Mouse (Mus musculus): ENCODE results near the gene Ppfibp2. TPM values are rescaled to one million over a fixed set of nuclear protein-coding genes. Genes with fewer than 3 reads are reported as not detected.

Ppfibp2 gene
- 0.01 TPM for polyA plus RNA-seq (2012; fragmentation: generic; extraction: Trizol)
- long read RNA-seq, experiment 1, partial matches to known transcripts: 0 of 1 reads
- long read RNA-seq, experiment 1, other reads (novel, unspliced or antisense): 1 of 1 reads
- long read RNA-seq, experiment 2: 0 reads

GRCm38 (mm10) chr7:107594857-107595402 is at the start of gene Ppfibp2:
TSS of gene Ppfibp2 (plus strand) at chr7:107595207.
- TF ChIP-seq FOSL1 (IDR thresholded peaks at IDR 0.05; ENCODE audit: insufficient read depth, low read length, poor library complexity, severe bottlenecking) (no peak), CTCF (IDR thresholded peaks at IDR 0.05; ENCODE audit: control insufficient read depth, insufficient read depth, insufficient read length) (no peak), MYOG (IDR thresholded peaks at IDR 0.05; ENCODE audit: control insufficient read depth, extremely low read depth, insufficient read length) (no peak), MAX (IDR thresholded peaks at IDR 0.05) (no peak), CEBPB (IDR thresholded peaks at IDR 0.05; ENCODE audit: low read depth) (no peak), USF1 (IDR thresholded peaks at IDR 0.05; ENCODE audit: low read depth) (no peak), MYOD1 (IDR thresholded peaks at IDR 0.05; ENCODE audit: control insufficient read depth, insufficient read length, low read depth) (no peak)
- no peaks in the 10 kb centered on the region for H3K36me3 ChIP-seq (ENCODE audit: control insufficient read depth, insufficient read depth)
- no peaks in the 10 kb centered on the region for H3K79me3 ChIP-seq (ENCODE audit: low read depth)
- no peak within 1 kb of the TSS for H3ac ChIP-seq (ENCODE audit: control insufficient read depth, insufficient read length, low read depth)
- no peaks in the 10 kb centered on the region for H3K27me3 ChIP-seq (ENCODE audit: control insufficient read depth, insufficient read depth, insufficient read length)
- no peak within 1 kb of the TSS for H3K4me3 ChIP-seq (ENCODE audit: insufficient read depth, poor library complexity, severe bottlenecking)
- H3K79me2 ChIP-seq (ENCODE audit: control insufficient read depth, insufficient read depth): no peaks in the 10 kb centered on the region

- no peaks in the 10 kb centered on the region for H3K79me2 ChIP-seq (ENCODE audit: control insufficient read depth, insufficient read depth)
Observed at GRCm38 (mm10) chr7:107547872-107548271, 47.1 kb upstream of the Ppfibp2 start.

GRCm38 (mm10) chr7:107553461-107553860 is 41.5 kb upstream of the Ppfibp2 start:
- H3K36me3 ChIP-seq (ENCODE audit: control insufficient read depth, insufficient read depth): no peaks in the 10 kb centered on the region
- H3ac ChIP-seq (ENCODE audit: control insufficient read depth, insufficient read length, low read depth): no peak overlapping the region
- no peaks in the 10 kb centered on the region for H3K27me3 ChIP-seq (ENCODE audit: control insufficient read depth, insufficient read depth, insufficient read length)
- H3K79me3 ChIP-seq (ENCODE audit: low read depth): no peaks in the 10 kb centered on the region
- TF ChIP-seq CTCF (IDR thresholded peaks at IDR 0.05; ENCODE audit: control insufficient read depth, insufficient read depth, insufficient read length): no peak
- no peak for TF ChIP-seq MYOD1 (IDR thresholded peaks at IDR 0.05; ENCODE audit: control insufficient read depth, insufficient read length, low read depth)
- TF ChIP-seq CEBPB (IDR thresholded peaks at IDR 0.05; ENCODE audit: low read depth): no peak
- no peak for TF ChIP-seq FOSL1 (IDR thresholded peaks at IDR 0.05; ENCODE audit: insufficient read depth, low read length, poor library complexity, severe bottlenecking)
- TF ChIP-seq MYOG (IDR thresholded peaks at IDR 0.05; ENCODE audit: control insufficient read depth, extremely low read depth, insufficient read length): no peak
- TF ChIP-seq MAX (IDR thresholded peaks at IDR 0.05): no peak
- TF ChIP-seq USF1 (IDR thresholded peaks at IDR 0.05; ENCODE audit: low read depth): no peak
- H3K79me2 ChIP-seq (ENCODE audit: control insufficient read depth, insufficient read depth): no peaks in the 10 kb centered on the region
- no peak overlapping the region for H3K4me3 ChIP-seq (ENCODE audit: insufficient read depth, poor library complexity, severe bottlenecking)

More at GRCm38 (mm10) chr7:107547872-107548271, 47.1 kb upstream of the Ppfibp2 start:
- H3ac ChIP-seq (ENCODE audit: control insufficient read depth, insufficient read length, low read depth): no peak overlapping the region
- H3K36me3 ChIP-seq (ENCODE audit: control insufficient read depth, insufficient read depth): no peaks in the 10 kb centered on the region
- no peaks in the 10 kb centered on the region for H3K27me3 ChIP-seq (ENCODE audit: control insufficient read depth, insufficient read depth, insufficient read length)
- no peaks in the 10 kb centered on the region for H3K79me3 ChIP-seq (ENCODE audit: low read depth)
- no peak overlapping the region for H3K4me3 ChIP-seq (ENCODE audit: insufficient read depth, poor library complexity, severe bottlenecking)
- TF ChIP-seq MYOD1 (IDR thresholded peaks at IDR 0.05; ENCODE audit: control insufficient read depth, insufficient read length, low read depth): no peak
- TF ChIP-seq MYOG (IDR thresholded peaks at IDR 0.05; ENCODE audit: control insufficient read depth, extremely low read depth, insufficient read length): no peak
- no peak for TF ChIP-seq CTCF (IDR thresholded peaks at IDR 0.05; ENCODE audit: control insufficient read depth, insufficient read depth, insufficient read length)
- no peak for TF ChIP-seq FOSL1 (IDR thresholded peaks at IDR 0.05; ENCODE audit: insufficient read depth, low read length, poor library complexity, severe bottlenecking)
- TF ChIP-seq USF1 (IDR thresholded peaks at IDR 0.05; ENCODE audit: low read depth): no peak
- no peak for TF ChIP-seq CEBPB (IDR thresholded peaks at IDR 0.05; ENCODE audit: low read depth)
- TF ChIP-seq MAX (IDR thresholded peaks at IDR 0.05): no peak

DNA sequence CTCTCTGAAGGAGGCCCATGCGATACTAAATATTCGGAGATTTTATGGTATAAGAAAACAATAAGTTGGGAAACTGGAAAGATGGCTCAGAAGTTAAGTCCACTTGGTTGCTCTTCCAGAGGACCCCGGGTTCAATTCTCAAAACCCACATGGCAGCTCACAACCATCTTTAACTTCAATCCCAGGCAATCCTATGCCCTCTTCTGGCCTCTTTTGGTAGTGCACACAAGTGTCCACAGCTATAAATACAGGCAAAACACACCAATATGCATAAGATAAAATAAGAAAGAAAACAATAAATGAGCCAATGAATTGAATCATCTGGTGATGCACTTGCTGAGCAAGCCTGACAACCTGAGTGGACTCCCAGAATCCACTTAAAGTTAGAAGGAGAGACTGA is 39.1 kb upstream of the Ppfibp2 start:
- Histone ChIP-seq H3K36me3 (ENCODE audit: control insufficient read depth, insufficient read depth) (no peaks in the 10 kb centered on the region), H3K79me2 (ENCODE audit: control insufficient read depth, insufficient read depth) (no peaks in the 10 kb centered on the region)

GRCm38 (mm10) chr7:107560675-107561074 is 34.3 kb upstream of the Ppfibp2 start:
- no peaks in the 10 kb centered on the region for H3K79me3 ChIP-seq (ENCODE audit: low read depth)
- no peak for TF ChIP-seq MYOD1 (IDR thresholded peaks at IDR 0.05; ENCODE audit: control insufficient read depth, insufficient read length, low read depth)
- TF ChIP-seq CEBPB (IDR thresholded peaks at IDR 0.05; ENCODE audit: low read depth): no peak
- no peak for TF ChIP-seq MYOG (IDR thresholded peaks at IDR 0.05; ENCODE audit: control insufficient read depth, extremely low read depth, insufficient read length)
- no peak for TF ChIP-seq CTCF (IDR thresholded peaks at IDR 0.05; ENCODE audit: control insufficient read depth, insufficient read depth, insufficient read length)
- TF ChIP-seq USF1 (IDR thresholded peaks at IDR 0.05; ENCODE audit: low read depth): no peak
- TF ChIP-seq FOSL1 (IDR thresholded peaks at IDR 0.05; ENCODE audit: insufficient read depth, low read length, poor library complexity, severe bottlenecking): no peak
- no peak for TF ChIP-seq MAX (IDR thresholded peaks at IDR 0.05)
- no peak overlapping the region for H3ac ChIP-seq (ENCODE audit: control insufficient read depth, insufficient read length, low read depth)
- H3K27me3 ChIP-seq (ENCODE audit: control insufficient read depth, insufficient read depth, insufficient read length): no peaks in the 10 kb centered on the region
- H3K79me2 ChIP-seq (ENCODE audit: control insufficient read depth, insufficient read depth): no peaks in the 10 kb centered on the region
- no peaks in the 10 kb centered on the region for H3K36me3 ChIP-seq (ENCODE audit: control insufficient read depth, insufficient read depth)
- H3K4me3 ChIP-seq (ENCODE audit: insufficient read depth, poor library complexity, severe bottlenecking): no peak overlapping the region

More for the DNA sequence above, 39.1 kb upstream of the Ppfibp2 start:
- H3ac ChIP-seq (ENCODE audit: control insufficient read depth, insufficient read length, low read depth): no peak overlapping the region
- no peaks in the 10 kb centered on the region for H3K27me3 ChIP-seq (ENCODE audit: control insufficient read depth, insufficient read depth, insufficient read length)
- no peak for TF ChIP-seq MYOG (IDR thresholded peaks at IDR 0.05; ENCODE audit: control insufficient read depth, extremely low read depth, insufficient read length)
- TF ChIP-seq USF1 (IDR thresholded peaks at IDR 0.05; ENCODE audit: low read depth): no peak
- no peak for TF ChIP-seq CTCF (IDR thresholded peaks at IDR 0.05; ENCODE audit: control insufficient read depth, insufficient read depth, insufficient read length)
- TF ChIP-seq MAX (IDR thresholded peaks at IDR 0.05): no peak
- no peak for TF ChIP-seq CEBPB (IDR thresholded peaks at IDR 0.05; ENCODE audit: low read depth)
- no peak for TF ChIP-seq FOSL1 (IDR thresholded peaks at IDR 0.05; ENCODE audit: insufficient read depth, low read length, poor library complexity, severe bottlenecking)
- no peak for TF ChIP-seq MYOD1 (IDR thresholded peaks at IDR 0.05; ENCODE audit: control insufficient read depth, insufficient read length, low read depth)
- H3K79me3 ChIP-seq (ENCODE audit: low read depth): no peaks in the 10 kb centered on the region
- H3K4me3 ChIP-seq (ENCODE audit: insufficient read depth, poor library complexity, severe bottlenecking): no peak overlapping the region
